Mouse (Mus musculus): Measurements from ENCODE around the gene Dbi. TPM values are rescaled to one million over a fixed set of nuclear protein-coding genes. Genes with fewer than 3 reads are reported as not detected.
A peak's percentile ranks its signal among the peaks of the same experiment; 100 is the strongest.

Gene Dbi
- total and polyA plus RNA-seq, 2 experiments from 2014 or later: 533 to 1,729 TPM

DNA sequence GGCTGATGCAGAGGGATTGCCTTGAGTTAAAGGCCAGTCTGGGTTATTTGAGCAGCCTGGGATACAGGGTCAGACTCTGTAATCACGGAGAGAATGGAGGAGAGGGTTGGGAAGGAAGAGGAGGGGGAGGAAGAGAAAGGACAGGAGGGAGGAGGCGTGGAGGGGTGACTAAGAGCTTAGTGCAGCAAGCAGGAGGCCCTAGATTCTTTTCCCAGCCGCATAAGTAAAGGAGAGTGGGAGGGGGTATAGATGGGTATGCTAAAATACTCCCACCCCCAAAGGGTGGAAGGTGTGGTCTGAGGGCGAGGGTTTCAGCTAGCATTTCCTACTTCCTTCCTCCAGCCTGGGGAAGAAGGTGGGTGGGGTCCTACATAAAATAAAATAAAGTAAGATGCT is 46.6 kb downstream of the Dbi start:
- no peak overlapping the region for H3K27ac ChIP-seq (ENCODE audit: low read depth, low read length)
- no peak for TF ChIP-seq CTCF (IDR thresholded peaks at IDR 0.05; ENCODE audit: low read depth)
- peaks cover 13% of the 10 kb centered on the region for H3K27me3 ChIP-seq (ENCODE audit: insufficient read depth, low read length)
- no peak overlapping the region for H3K9ac ChIP-seq
- no peak overlapping the region for H3K4me3 ChIP-seq (ENCODE audit: low read depth, low read length)
- 38% methylated on average over 4 of the region's 4 CpGs for WGBS
- no peaks in the 10 kb centered on the region for H3K9me3 ChIP-seq (ENCODE audit: low read length)
- ATAC-seq (no peak), DNase-seq (no peak)
- H3K4me2 ChIP-seq (ENCODE audit: low read depth): no peak overlapping the region
- H3K4me1 ChIP-seq (ENCODE audit: insufficient read depth): peaks cover 9% of the 10 kb centered on the region; the same call in 1 of the 2 replicates
- H3K36me3 ChIP-seq (ENCODE audit: insufficient read depth): no peaks in the 10 kb centered on the region

DNA sequence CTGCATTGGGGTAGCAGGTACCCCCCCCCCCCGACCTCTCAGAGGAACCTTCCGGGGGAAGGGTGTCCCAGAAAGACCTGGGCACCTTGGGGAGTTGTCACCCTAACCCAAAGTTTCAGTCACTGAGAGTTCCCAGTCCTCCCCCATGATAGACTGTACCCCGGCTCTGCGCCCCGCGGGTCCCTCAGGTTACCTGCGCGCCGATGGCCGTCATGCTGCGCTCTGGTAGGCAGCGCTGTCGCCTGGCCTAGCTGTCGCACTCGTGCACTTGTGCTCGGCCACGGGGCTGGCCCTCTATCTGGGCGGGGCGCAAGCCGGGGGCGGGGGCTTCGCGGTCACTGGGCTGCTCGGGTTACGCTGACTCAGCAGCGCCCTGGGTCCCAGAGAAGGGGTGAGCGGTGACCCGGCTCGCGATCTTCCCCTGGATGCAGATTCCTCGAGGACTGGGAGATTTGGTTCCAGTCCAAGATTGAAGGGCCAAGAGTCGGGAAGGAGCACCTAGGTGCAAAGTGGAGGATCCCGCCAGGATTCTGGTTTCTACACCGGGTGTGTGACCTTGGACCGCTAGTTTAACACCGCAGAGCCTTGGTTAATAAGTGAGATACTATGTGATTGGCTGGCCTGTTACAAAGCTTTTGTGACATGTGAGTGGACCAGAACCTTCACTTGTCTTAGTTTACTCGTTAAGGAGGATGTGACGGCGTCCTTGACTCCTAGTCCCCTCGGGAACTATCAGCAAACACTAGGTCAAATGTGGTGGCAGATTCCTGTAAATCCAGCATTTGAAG is 47.2 kb downstream of the Dbi start, which contains the start of gene Tmem37:
Gene Tmem37 (minus strand): TSS at position 556 of the 788 bp plus-strand sequence.
- WGBS: 5% methylated on average over 40 of the region's 40 CpGs
- no peak for TF ChIP-seq CTCF (IDR thresholded peaks at IDR 0.05; ENCODE audit: low read depth)

DNA sequence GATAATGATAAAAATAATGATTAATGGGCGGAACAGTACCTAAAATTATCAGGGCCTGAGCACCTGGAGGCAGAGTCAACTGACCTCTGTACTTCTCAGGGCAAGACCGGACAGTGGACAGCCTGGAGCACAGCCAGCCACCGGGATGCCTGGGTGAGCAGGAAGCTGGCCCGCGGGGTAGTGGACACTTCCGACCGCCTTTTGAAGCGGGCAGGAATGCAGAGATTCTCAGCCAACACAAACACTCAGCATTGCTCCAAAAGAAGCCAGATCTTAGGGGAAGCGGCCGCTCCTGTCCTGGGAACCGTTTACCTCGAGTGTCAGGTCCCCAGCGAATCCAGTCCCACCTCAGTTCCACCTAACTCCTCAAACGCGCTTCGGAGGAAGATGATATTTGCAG is 48.0 kb downstream of the Dbi start:
- no peaks in the 10 kb centered on the region for H3K9me3 ChIP-seq (ENCODE audit: low read length)
- no peak for ATAC-seq
- H3K27me3 ChIP-seq (ENCODE audit: insufficient read depth, low read length): peaks cover 13% of the 10 kb centered on the region
- peak overlapping the region; percentile 32 for H3K4me3 ChIP-seq (ENCODE audit: low read depth, low read length)
- peaks cover 9% of the 10 kb centered on the region; the same call in 1 of the 2 replicates for H3K4me1 ChIP-seq (ENCODE audit: insufficient read depth)
- peak overlapping the region; percentile 59 for H3K4me2 ChIP-seq (ENCODE audit: low read depth)
- no peaks in the 10 kb centered on the region for H3K36me3 ChIP-seq (ENCODE audit: insufficient read depth)
- no peak overlapping the region for H3K9ac ChIP-seq
- no peak for TF ChIP-seq CTCF (IDR thresholded peaks at IDR 0.05; ENCODE audit: low read depth)
- DNase-seq: no peak
- 14% methylated on average over 16 of the region's 16 CpGs for WGBS
- H3K27ac ChIP-seq (ENCODE audit: low read depth, low read length): no peak overlapping the region

More for the DNA sequence above, 47.2 kb downstream of the Dbi start, which contains the start of gene Tmem37:
- H3K4me1 ChIP-seq (ENCODE audit: insufficient read depth): peaks cover 9% of the 10 kb centered on the region; the same call in 1 of the 2 replicates
- no peak within 1 kb of the TSS for H3K27ac ChIP-seq (ENCODE audit: low read depth, low read length)
- peak within 1 kb of the TSS; percentile 32 for H3K4me3 ChIP-seq (ENCODE audit: low read depth, low read length)
- H3K4me2 ChIP-seq (ENCODE audit: low read depth): peak within 1 kb of the TSS; percentile 59
- H3K27me3 ChIP-seq (ENCODE audit: insufficient read depth, low read length): peaks cover 13% of the 10 kb centered on the region
- DNase-seq (no peak), ATAC-seq (peak; percentile 60)
- no peak within 1 kb of the TSS for H3K9ac ChIP-seq
- H3K36me3 ChIP-seq (ENCODE audit: insufficient read depth): no peaks in the 10 kb centered on the region
- H3K9me3 ChIP-seq (ENCODE audit: low read length): no peaks in the 10 kb centered on the region

DNA sequence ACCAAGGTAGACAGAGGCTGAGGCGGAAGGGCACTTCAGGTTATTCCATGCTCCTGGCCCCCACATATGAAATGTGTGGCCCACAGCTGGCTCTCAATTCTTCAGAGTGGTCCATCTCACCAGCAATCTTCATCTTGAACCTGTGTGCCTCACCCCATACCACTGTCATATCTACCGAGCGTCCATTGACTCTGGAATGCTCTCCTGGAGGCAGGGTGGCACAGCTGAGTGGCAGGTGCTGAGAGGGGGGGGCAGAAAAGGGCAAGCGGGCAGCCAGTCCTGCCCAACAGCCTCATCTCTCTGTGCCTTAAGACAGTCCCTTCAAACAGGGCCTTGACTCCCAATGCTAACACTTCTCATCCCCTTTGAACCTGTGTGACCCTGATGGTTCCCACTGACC is 49.7 kb downstream of the Dbi start:
- no peak for TF ChIP-seq CTCF (IDR thresholded peaks at IDR 0.05; ENCODE audit: low read depth)
- Histone ChIP-seq H3K27me3 (ENCODE audit: insufficient read depth, low read length) (peaks cover 13% of the 10 kb centered on the region), H3K4me3 (ENCODE audit: low read depth, low read length) (no peak overlapping the region), H3K36me3 (ENCODE audit: insufficient read depth) (no peaks in the 10 kb centered on the region), H3K9me3 (ENCODE audit: low read length) (no peaks in the 10 kb centered on the region), H3K27ac (ENCODE audit: low read depth, low read length) (no peak overlapping the region), H3K9ac (no peak overlapping the region), H3K4me1 (ENCODE audit: insufficient read depth) (peaks cover 9% of the 10 kb centered on the region; the same call in 1 of the 2 replicates), H3K4me2 (ENCODE audit: low read depth) (no peak overlapping the region)
- WGBS: 92% methylated on average over 4 of the region's 4 CpGs
- DNase-seq (no peak), ATAC-seq (no peak)

DNA sequence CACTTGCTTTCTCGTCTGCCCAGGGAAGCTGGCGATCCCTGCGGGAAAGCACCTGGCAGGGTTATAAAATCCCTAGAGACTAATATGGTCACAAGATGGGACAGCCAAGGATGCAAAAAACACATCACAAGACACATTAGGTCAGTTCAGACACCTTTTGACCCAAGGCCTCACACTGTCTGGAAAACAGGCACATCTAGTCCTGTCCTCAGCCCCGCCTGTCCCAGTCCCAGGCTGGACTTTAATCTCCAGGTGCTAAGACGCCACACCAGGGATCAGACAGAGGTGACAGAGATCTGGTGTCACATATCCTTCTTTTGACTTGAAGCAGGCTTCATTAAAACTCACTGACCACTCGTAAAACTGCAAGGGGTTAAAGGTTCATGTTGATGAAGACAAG is 50.7 kb downstream of the Dbi start:
- no peaks in the 10 kb centered on the region for H3K36me3 ChIP-seq (ENCODE audit: insufficient read depth)
- no peak for TF ChIP-seq CTCF (IDR thresholded peaks at IDR 0.05; ENCODE audit: low read depth)
- H3K9me3 ChIP-seq (ENCODE audit: low read length): no peaks in the 10 kb centered on the region
- no peak overlapping the region for H3K9ac ChIP-seq
- peaks cover 9% of the 10 kb centered on the region; the same call in 1 of the 2 replicates for H3K4me1 ChIP-seq (ENCODE audit: insufficient read depth)
- ATAC-seq (no peak), DNase-seq (no peak)
- peaks cover 13% of the 10 kb centered on the region for H3K27me3 ChIP-seq (ENCODE audit: insufficient read depth, low read length)
- 70% methylated on average over 6 of the region's 6 CpGs for WGBS
- H3K27ac ChIP-seq (ENCODE audit: low read depth, low read length): no peak overlapping the region
- H3K4me2 ChIP-seq (ENCODE audit: low read depth): no peak overlapping the region
- no peak overlapping the region for H3K4me3 ChIP-seq (ENCODE audit: low read depth, low read length)

DNA sequence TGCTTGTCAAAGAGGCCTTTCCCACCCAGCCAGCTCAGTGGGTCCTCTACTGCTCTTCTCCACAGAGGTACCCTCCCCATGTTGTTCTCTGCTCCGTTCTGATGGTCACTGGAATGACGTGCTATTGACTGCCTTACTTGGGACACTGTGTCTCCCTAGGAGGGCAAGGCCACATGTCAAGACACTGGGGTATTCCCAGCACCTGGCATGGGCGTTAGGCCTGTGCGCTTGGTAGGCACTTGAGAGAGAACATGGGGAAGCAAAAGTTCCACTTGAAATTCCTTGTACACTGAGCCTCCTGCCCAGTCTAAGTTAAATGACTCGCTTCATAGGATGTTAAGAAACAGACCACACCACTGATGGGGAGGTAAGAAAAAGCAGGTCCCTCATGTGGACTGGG is 51.8 kb downstream of the Dbi start:
- TF ChIP-seq CTCF (IDR thresholded peaks at IDR 0.05; ENCODE audit: low read depth): no peak
- Histone ChIP-seq H3K4me2 (ENCODE audit: low read depth) (no peak overlapping the region), H3K27ac (ENCODE audit: low read depth, low read length) (no peak overlapping the region), H3K27me3 (ENCODE audit: insufficient read depth, low read length) (peaks cover 7% of the 10 kb centered on the region), H3K4me3 (ENCODE audit: low read depth, low read length) (no peak overlapping the region), H3K4me1 (ENCODE audit: insufficient read depth) (peaks cover 9% of the 10 kb centered on the region; the same call in 1 of the 2 replicates), H3K9me3 (ENCODE audit: low read length) (no peaks in the 10 kb centered on the region), H3K9ac (no peak overlapping the region), H3K36me3 (ENCODE audit: insufficient read depth) (no peaks in the 10 kb centered on the region)
- DNase-seq: no peak
- 85% methylated on average over 5 of the region's 5 CpGs for WGBS
- ATAC-seq: no peak

DNA sequence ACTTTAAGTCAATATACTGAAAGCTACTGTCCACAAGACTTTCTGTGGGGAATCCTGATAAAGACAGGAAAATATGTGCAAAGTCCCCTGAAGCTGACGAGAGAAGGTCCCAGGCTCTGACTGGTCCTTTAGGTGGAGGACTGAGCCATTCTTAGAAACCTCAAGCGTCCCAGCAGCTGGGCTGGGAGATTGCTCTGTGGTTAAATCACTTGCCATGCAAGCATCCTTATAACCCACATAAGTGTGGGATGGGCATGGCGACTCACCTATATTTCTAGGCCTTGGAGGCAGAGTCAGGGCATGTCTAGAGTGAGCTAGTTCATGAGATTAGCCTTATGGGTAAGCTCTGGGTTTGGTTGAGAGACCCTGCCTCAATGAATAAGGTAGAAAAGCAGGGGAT is 54.3 kb downstream of the Dbi start:
- no peak overlapping the region for H3K4me3 ChIP-seq (ENCODE audit: low read depth, low read length)
- TF ChIP-seq CTCF (IDR thresholded peaks at IDR 0.05; ENCODE audit: low read depth): no peak
- no peak overlapping the region for H3K9ac ChIP-seq
- DNase-seq: no peak
- H3K4me2 ChIP-seq (ENCODE audit: low read depth): no peak overlapping the region
- H3K27ac ChIP-seq (ENCODE audit: low read depth, low read length): no peak overlapping the region
- H3K36me3 ChIP-seq (ENCODE audit: insufficient read depth): no peaks in the 10 kb centered on the region
- WGBS: 86% methylated on average over 3 of the region's 3 CpGs
- H3K27me3 ChIP-seq (ENCODE audit: insufficient read depth, low read length): no peaks in the 10 kb centered on the region
- ATAC-seq: no peak
- no peaks in the 10 kb centered on the region for H3K9me3 ChIP-seq (ENCODE audit: low read length)
- no peaks in the 10 kb centered on the region for H3K4me1 ChIP-seq (ENCODE audit: insufficient read depth)
